Mouse (Mus musculus) induced T-regulatory cell, adult 2 months (primary cell): ENCODE results near the gene Dscaml1.
A peak's percentile ranks its signal among the peaks of the same experiment; 100 is the strongest.

Experiments used
- DNase-seq: peaks from one replicate; pipeline ENCODE4 v3.0.0-alpha.2; 2012; ENCODE audit warnings: low read depth

Gene Dscaml1

DNA sequence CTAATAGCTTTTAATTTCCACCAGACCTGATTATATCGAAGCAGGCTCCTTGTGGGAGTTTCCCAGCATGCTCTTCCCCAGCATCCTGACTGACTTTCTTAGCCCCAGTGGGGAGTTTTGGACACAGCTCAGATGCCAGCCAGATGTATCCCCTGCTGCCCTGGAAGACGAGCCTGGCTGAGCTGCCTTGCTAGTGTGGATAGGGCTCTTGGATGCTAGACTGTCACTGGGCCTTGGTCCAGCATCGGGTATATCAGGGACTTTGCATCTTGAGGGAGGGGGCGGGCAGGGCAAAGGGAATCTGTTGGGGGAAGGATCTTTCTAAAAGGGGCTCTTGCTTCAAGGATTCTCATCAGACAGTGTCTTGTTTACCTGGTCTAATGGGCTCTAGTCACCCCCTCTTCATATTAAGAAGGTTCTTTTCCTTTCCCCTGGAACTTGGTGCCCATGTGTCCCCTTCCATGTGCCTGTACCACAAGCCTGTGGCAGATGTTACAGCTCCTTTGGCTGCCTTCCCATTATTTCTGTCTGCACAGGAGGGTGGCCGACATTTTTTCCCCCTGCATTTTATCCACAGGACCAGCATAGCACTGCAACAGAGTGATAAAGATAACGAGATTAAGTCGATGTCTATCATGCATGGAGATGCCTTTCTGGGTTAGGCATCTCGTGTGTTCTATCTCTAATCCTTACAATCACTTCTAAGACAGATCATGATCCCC, 28.6 kb downstream of the Dscaml1 start:
- DNase-seq: no peak

DNA sequence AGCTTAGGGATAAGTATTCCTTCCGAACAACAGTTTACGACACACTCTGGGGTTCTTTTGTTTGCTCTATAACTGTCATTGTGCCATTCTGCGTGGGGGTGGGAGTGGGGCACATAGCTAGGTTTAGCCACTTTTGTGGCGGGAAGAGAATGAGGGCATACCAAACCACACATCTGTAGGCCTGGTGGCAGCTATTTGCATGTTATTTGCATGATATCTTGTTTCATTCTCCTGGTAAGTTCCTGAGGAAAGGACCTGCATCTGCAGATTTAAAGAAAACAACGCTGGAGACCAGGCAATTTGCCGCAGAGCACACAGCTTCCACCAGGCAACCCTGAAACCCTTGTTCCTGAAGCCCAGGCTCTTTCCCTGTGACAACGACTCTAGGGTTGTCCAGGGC, 30.8 kb downstream of the Dscaml1 start:
- DNase-seq: no peak

- no peak for DNase-seq
Observed at GRCm38 (mm10) chr9:45458363-45458762, 31.9 kb downstream of the Dscaml1 start.

DNA sequence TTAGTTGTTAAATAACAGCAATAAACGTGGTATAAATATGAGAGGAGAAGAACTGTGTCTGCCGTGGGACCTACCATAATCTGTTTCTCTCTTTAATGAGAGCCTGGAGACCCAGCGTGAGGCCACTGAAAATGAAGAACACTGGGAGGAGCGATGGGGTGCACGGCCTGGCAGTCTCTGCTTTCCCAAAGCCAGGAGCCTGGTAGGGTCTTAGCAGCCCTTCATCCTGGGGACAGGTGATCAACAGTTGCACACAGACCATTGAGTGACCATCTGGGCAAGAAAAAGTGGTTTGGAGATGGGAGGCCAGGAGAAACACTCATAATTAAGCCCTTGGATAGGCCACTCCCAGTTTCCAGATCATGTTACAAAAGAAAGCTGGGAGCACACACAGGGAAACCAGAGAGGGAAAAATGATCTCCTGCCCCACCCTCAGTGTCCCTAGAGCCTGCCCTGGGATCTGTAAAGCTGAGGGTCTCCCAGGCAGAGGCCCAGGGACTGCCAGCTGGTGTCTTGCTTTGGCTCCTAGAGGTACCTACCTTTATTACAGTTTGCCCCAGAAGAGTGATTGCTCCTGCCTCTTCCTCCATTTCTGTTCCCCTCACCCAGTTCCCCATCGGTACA, 39.1 kb downstream of the Dscaml1 start:
- no peak for DNase-seq

DNA sequence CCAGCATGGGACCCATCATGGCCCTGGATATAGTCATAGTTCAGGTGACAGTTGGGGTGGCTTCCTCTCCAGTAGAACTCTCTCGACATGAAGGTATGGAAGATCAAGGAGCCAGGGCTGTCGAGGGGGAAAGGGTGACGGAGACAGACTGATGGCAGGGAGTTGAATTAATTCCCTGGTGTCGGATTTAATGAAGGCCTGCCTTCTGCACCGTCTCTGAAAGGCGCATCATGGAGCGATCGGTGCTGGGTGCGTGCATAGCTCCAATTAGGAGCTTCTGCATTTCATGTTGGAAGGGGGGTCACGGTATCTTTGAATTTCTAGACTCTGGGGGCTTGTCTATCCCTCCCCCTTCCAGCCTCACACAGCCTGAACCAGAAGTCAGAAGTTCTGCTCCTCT, 41.8 kb downstream of the Dscaml1 start:
- DNase-seq: no peak

DNA sequence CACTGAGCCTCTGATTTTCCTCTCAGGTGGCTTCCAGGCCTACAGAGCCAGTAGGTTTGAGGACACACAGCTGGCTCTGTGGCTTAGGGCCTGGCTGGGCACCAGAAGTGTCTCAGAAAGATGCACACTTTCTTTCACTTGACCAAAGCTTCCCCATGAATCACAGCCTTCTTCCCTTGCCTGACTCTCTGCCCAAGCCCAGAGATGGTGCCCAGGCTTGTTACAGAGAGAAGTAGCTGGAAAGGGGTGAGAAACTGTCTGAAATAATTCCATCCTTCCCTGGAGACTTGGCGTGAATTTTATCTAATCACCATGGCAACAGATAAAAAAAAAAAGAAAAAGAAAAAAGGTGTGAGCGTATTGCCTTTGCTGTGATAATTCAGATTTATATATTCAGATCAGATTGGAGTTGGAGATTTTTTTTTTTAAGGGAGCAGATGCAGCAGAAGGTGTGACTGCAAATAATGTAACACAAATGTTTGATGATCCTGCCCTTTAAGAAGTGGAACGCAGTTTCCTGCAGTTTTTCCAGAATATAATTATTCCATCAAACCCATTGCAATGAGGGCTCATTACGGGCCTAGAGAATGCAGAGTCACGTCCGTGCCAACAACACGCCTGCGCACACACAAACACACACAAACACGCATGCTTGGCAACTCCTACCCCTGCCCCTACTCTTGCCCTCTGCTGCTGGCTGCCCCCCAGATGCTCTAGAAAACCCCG, 44.5 kb downstream of the Dscaml1 start:
- no peak for DNase-seq

DNA sequence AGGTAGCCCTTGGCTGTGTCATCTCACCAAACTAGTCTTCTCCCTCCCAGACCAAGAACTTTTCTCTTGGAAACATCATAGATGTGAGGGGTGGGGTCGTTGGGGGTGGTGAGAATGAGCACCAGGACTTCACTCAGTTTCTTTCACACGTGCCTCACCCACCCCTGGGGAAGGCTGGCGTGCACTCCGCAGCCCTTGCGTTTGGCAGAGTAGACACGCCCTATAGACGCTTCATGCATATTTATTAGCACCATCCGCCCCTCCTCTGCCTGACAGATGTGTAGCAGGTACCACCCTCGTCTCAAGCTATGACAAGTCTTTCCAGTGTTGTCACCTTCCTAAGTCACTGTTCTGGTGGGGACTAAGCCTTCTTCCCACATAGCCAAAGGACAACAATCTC, 45.3 kb downstream of the Dscaml1 start:
- no peak for DNase-seq

DNA sequence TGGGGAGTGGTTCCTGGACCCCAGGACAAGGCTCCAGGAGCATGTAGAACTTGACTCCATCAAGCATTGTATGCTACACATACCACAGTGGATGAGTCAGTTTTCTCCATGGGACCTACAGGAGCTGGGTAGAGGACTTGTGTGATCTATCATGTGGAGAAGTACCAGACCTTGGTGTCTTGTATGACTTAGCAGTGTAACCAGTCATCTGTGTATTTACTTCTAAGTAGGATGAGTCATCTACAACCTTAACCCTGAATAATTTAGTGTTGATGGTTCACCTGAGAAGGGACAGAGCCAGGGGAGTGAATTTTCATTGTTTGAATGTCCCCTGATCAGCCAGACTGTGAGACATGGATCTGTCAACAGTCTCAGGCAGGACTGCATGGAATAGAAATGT, 48.4 kb downstream of the Dscaml1 start:
- peak; percentile 11 for DNase-seq

GRCm38 (mm10) chr9:45480936-45481335, 54.5 kb downstream of the Dscaml1 start:
- DNase-seq: no peak

DNA sequence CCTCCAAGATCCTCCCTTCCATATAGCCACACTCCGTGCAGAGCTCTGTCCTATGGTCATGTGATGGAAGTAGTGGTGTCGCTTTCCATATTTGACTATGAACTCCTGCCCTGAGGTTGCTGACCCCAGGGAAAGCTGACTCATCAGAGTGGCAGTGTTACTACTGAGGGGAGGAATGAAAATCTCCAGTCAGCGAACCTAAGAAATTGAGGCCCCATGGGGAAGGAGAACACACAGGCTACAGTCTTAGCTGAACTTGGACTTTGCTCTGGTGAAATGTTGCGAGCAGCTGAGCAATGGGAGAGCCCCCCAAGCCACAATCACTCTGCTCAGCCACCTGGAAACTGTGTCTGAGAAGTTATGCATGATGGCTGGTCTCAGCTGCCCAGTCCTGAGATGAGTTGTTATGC, 60.2 kb downstream of the Dscaml1 start:
- no peak for DNase-seq

GRCm38 (mm10) chr9:45487179-45487801, 60.9 kb downstream of the Dscaml1 start:
- DNase-seq: no peak

- DNase-seq: no peak
Observed at GRCm38 (mm10) chr9:45490899-45491298, 64.5 kb downstream of the Dscaml1 start.

- DNase-seq: peak; percentile 14
Observed at GRCm38 (mm10) chr9:45494889-45495288, 68.5 kb downstream of the Dscaml1 start.

GRCm38 (mm10) chr9:45496340-45496739, 69.9 kb downstream of the Dscaml1 start:
- no peak for DNase-seq

GRCm38 (mm10) chr9:45496944-45497343, 70.5 kb downstream of the Dscaml1 start:
- no peak for DNase-seq

DNA sequence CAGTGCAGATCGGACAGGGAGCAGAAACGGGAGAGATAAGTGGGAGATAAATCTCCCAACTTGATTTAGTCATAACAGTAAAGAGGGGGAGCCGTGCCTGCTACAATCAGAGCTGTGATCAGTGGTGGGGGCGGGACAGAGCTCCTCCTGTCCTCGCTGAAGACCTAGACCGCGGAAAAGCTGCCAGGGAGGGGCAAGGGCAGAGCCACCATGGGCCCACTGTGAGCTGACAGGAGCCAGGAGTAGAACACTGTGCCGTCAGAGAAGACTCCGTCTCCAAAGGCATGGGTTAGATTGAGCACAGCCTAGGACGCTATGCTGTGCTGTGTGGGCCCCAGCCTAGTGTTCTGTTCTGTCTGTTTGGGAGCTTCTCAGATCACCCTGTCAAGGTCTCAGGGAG, 72.8 kb downstream of the Dscaml1 start:
- peak; percentile 32 for DNase-seq

GRCm38 (mm10) chr9:45500071-45500595, 73.7 kb downstream of the Dscaml1 start:
- DNase-seq: no peak

- no peak for DNase-seq
Observed at GRCm38 (mm10) chr9:45501295-45501927, 75.0 kb downstream of the Dscaml1 start.

GRCm38 (mm10) chr9:45501963-45502641, 75.7 kb downstream of the Dscaml1 start:
- no peak for DNase-seq

GRCm38 (mm10) chr9:45504977-45505376, 78.5 kb downstream of the Dscaml1 start:
- no peak for DNase-seq

DNA sequence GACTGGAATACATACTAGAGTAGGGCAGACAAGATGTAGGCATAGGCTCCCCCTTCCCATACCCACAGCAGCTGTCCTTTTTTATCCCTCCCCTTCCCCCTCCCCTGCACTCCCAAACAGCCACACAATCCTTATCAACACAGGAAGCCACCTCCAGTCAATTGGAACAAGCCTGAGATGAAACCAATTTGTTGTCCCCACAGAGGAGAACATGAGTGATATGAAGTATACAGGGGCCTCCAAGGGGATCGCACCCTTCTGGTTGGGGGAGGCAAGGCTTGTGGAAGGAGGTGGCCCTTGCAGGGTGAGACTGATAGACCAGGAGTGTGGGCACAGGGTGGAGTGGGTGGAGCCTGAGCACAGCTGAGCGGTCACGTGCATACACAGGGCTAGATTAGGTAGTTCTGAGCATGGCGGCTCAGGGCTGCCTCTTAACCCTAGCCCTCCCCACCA, 79.1 kb downstream of the Dscaml1 start:
- DNase-seq: no peak
